Mouse (Mus musculus) layer of hippocampus, postnatal 36 days (tissue): Measurements from ENCODE around the gene Gm17361. TPM values are rescaled to one million over a fixed set of nuclear protein-coding genes. Genes with fewer than 3 reads are reported as not detected.
"Not testable (repeated sequence)": the region's sequence is repeated elsewhere in the genome, so short reads cannot be mapped to it uniquely, and the experiment has no call there.

Source experiments
- DNase-seq, 2 experiments: peaks; one replicate each; pipeline ENCODE4 v3.0.0; 2022
- total RNA-seq, 2 experiments: library from RNA; stranded (reverse); gene quantifications; 2 replicates each; pipeline ENCODE4 v1.2.3; 2021

Gene Gm17361
- total RNA-seq, result not detected

DNA sequence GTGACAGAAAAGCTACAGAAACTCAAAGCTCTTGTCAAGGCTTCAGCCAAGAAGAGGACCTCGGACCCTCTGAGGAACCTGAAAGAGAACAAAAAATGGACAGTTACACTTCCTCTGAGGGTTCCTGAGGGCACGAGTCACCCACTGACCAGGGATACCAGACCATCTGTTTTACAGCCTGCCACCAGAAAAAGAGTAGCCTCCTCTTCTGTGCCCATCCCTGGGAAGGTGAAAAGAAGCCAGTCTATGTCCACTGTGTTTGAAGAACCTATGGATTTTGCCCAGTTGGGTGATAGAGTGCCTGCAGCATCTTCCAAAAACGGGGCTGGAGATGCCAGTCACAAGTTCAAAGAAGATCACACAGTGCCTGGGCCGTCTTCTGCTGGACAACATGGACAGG lies at the start of gene Gm17361:
Gene Gm17361 (plus strand): TSS at position 301 of the 400 bp plus-strand sequence.
- not testable (repeated sequence) for DNase-seq
